Mouse (Mus musculus) c-Kit-negative CD71-positive TER-119-positive erythroid progenitor cells, embryonic 14.5 days (primary cell): ENCODE measurements around the gene Spp1.
"Not testable (repeated sequence)": the region's sequence is repeated elsewhere in the genome, so short reads cannot be mapped to it uniquely, and the experiment has no call there.

Experiments
- DNase-seq: peaks from one replicate; pipeline ENCODE4 v3.0.0-alpha.2; 2013; ENCODE audit warnings: low read depth, low spot score

The Spp1 gene

DNA sequence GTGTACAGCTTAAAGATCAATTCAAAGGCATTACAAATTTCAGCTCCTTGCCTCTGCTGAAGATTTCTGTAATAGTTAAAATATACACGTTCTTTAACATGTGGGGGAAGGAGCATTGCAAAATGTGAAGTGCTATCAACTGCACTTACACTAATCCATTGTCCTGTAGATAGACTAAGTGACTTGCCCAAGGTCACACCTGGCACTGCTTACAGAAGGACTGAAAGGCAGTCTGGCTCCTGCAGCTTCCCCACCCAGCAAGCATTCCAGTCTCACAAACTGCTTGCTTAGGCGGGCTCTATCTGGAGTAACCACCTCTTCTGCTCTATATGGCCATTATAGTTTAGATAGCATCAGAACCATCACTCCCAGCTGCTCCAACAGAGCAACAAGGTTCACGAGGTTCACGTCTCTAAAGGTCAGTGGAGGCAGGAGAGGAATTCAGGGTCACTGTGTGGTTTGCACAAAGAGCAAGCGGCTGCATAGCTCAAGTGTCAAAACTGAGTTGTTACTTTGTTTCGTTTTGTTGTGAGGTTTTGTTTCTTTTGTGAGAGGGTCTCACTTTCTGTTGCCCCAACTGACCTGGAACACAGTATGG lies 851 bp upstream of the Spp1 start:
- no peak for DNase-seq

DNA sequence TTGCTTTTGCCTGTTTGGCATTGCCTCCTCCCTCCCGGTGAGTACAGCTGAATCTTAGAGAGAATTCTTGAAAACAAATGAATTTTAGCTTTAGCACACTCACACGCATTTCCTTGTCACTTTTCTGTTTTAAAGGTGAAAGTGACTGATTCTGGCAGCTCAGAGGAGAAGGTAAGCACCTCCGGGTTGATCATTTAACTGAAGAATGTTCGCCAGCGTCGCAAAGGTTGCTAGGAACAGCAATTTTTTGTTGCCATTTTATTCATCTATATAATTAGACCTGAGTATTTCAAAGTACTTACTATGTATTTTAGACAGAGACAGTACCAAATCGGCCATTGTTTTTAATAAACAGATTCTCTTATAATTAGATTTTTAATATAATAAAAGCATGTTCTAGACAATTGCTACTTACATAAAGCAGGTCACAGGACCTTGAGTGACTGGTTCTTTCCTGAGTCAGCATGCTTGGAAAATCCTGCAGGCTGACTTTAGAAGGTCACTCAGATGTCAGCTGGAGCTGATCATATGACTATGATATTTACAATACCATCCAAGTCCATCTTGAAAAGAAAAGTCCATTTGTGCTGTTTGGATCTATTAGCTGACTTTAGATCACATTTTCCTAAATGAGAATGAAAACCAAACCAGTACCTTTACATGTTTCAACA lies 1.6 kb downstream of the Spp1 start:
- no peak for DNase-seq

DNA sequence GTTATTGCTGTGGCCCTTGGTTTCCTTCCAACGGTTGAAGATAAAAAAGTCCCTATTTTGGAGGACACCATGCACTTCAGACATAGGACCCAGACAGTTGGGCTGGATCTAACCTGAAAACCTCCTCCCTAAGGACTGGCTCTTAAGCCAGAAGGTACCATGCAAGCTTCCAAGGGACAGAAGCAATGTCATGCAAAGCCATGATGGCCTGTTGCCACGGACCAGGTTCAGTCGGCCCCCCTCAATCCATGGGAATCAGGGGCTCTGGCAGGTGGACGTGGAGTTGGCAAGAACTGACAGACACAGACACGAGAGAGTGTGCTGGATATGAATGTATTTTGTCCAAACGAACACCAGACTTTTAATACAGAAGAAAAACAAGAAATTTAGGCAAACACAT lies 7.5 kb downstream of the Spp1 start:
- DNase-seq, result no peak

DNA sequence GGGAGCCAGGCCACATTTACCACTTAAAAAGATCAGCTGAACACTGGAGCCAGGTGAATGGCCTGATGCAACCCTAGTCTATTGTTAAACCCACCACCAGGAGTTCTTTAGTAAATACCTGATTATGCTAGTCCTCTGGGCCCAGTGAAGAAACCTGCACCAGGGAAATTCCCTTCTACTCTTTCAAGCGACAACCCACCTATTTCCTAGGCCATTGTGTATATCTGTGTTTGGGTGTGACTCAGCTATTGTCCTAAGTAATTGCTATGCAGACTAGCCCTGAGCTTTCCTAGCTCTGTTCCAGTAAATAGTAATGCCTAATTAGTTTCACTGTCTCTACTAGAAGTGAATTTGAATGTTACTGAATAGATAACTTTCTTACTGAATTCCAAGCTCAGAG lies 7.9 kb downstream of the Spp1 start:
- no peak for DNase-seq

DNA sequence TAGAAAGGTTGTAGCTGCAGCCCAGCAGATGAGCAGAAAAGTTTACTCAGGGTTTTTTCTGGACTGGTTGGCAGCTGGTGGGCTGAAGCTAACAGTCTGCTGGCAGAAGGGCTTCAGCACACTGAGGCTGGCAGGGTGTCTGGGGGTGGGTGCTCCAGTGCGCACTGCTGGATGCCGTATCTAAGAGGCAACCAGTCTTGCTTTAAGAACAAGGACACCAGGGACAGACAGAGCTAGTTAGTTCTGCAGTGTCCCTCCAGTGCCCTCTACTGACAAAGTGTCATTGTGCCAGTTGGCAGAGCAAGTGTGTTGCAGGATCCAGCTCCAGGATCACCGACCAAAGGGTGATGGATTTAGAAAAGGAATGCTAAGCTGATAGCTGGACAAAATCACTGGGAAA lies 11.2 kb downstream of the Spp1 start:
- DNase-seq, result no peak

DNA sequence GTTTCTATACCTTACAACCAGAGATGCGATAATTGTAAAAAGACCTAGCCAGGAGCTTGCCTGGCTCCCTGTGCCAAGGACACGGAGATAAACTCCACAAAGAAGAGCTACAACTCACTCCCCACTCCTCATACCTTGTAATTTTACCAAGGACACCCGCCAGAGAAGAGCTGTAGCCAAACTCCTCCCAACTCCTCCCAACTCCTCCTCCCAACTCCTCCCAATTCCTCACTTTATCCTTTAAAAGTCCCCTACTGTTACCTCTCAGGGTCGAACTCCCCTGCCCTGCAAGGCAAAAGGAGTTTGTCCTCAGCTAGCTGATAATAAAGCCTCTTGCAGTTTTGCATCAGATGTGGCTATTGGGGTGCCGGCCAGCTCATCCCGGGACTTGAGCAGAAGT lies 13.4 kb downstream of the Spp1 start:
- not testable (repeated sequence) for DNase-seq

DNA sequence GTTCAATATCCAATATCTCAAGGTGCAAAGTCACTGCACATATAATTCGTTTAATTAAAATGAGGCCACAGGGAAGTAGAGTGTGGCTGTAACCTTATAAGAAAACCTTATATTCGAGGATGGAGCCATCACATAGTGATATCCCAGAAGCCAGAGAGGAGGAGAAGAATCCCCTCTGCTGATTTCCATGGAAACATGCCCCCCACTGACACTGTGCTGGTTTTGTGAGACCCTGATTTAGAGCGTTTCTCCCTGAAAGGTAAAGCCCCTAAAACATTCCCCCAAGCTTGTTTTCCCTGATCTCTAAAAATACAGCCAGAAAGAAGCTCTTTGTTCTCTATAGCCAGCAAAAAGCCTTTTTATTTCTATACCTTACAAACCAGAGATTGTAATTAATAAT lies 14.6 kb downstream of the Spp1 start:
- DNase-seq, result no peak

DNA sequence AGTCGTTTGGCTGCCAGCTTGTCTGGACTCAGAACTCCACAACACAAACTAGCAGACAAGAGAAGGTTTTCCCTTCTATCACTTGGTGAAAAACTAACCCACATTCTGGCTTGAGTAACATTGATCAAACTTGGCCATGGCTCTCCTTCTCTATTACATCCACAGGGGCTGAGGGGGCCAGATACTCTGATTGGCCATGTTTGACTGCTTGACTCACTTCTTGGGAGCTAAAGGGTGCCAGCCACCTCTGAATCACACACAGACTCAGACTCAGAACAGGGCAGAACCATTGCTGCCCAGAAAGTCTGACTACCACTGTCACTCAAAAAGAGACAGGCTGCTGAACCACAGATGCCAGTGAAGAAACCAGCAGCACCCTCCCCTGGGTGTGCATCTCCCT lies 18.2 kb downstream of the Spp1 start:
- no peak for DNase-seq

DNA sequence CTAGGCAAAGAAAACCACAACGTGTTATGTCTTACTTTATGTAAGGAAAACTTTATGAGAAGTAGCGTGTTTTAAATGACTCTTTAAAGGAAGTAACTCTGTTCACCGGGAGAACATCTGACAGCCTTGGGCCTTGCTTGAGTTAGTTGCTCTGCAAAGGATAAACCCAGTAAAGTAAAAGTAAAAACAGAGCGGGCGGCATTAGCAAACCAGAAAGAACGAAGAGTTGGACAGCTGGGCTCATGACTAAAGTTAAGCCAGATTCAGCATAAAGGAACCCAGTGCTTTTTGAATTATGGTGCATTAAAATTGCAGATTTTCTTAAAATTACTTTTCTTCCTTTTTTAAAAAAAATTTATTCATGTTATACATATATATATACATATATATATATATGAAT lies 19.6 kb downstream of the Spp1 start:
- no peak for DNase-seq

DNA sequence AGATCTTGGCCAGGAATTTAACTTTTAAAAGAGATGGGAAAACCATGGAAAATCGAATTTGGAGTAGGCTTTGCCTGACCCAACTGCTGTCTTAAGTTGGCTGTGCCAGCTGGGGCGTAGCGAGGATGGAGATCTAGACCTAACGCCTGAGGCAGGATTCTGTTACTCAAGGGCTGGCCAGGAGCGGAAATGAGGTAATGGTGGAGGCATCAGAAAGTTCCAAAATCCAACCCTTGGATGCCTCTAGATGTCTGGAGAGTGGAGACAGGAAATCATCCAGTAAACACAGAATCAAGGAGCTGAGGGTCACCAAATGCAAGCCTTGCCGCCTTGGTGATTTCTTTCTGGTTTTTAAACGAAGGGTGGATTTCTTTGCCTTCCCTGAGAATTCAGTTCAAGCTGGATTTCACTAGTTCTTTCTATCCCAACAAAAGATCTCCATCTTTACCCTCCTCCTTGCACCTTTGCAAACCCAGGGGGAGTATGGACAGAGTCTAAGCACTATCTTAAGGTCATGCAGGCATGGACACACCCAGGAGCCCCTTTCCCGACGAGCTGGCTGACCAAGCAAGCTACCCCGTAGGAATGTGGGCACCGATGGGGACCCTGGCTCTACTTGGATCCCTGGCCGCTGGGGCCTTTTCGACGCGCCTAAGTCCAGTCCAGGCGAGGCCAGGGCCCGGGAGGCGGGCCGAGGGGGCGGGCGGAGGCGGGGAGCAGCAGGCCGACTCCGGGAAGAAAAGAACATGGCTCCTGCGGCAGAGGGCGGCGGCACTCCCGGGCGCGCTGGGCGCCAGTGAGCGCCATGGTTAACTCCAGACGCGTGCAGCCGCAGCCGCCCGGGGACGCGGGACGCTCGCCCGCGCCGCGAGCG lies 24.2 kb downstream of the Spp1 start, which contains the start of gene Pkd2:
Gene Pkd2 (plus strand): TSS at position 619 of the 874 bp plus-strand sequence.
- DNase-seq, result no peak

DNA sequence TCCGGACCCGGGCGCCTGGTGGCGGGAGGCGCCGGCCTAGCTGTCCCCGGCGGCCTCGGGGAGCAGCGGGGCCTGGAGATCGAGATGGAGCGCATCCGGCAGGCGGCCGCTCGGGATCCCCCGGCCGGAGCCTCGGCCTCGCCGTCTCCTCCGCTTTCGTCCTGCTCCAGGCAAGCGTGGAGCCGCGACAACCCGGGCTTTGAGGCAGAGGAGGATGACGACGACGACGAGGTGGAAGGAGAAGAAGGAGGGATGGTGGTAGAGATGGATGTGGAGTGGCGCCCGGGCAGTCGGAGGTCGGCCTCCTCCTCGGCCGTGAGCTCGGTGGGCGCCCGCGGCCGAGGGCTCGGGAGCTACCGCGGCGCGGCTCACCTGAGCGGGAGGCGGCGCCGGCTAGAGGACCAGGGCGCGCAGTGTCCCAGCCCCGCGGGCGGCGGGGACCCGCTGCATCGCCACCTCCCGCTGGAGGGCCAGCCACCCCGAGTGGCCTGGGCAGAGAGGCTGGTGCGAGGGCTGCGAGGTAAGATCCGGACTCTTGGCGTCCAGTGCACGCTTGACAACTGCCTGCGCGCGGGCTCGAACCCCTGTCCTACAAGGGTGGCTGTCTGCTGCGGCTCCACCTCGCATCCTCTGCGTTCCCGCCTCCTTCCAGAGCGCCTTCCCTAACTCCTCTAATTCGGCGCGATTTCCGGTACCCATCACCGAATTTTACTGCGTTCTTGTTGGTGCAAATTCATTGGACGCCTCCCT lies 25.0 kb downstream of the Spp1 start:
- no peak for DNase-seq

DNA sequence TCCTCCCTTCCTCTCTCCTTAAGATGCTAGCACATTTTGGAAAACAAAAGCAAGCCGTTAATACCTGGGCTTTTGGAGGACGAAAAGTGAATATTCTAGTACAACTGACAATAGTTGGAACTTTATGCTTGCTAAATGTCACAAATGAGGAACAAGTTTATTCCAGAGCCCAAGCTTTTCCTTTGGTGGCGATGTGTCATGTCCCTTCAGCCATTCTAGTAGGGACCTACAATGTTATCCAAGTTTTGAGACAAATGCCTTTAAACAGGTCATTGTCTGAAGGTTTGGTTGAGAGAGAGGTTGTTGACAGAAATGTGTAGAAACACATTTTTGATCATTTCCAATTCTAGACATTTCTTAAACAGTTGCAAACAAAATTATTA lies 25.5 kb downstream of the Spp1 start:
- no peak for DNase-seq

DNA sequence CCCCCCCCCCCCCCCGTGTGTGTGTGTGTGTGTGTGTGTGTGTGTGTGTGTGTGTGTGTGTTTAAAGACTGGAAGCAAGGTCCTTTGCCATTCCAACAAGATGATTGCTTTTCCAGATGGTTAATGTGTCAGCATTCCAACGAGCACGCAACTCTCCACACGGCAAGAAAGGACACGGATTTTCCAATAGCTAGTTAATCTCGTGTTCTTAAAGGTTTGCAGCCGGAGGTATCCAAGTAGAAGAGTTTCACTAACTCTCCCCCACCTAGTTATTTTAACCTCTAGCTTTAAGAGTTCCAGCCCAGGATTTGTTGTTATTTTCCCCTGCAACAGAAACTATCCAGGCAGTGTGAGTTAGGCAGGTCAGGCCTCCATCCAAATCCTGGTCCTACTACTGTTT lies 25.9 kb downstream of the Spp1 start:
- no peak for DNase-seq

DNA sequence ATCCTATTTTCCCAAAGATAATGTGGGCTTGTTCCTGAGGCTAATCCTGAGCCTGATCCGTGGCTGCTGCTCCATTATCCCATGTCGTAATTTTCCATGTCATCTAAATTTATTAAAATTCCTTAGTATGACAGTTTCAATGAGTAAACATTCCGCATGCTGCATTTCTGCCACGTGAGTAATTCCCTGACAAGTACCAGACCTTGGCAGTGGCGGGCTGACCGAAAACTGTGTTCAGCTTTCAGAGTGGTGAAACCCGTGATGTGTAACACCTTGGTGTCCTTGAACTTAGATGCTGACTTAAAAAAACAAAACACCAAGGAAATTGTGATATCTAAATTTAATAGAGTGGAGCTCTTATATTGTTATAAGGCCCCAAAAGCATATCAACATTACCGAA lies 30.4 kb downstream of the Spp1 start:
- no peak for DNase-seq

DNA sequence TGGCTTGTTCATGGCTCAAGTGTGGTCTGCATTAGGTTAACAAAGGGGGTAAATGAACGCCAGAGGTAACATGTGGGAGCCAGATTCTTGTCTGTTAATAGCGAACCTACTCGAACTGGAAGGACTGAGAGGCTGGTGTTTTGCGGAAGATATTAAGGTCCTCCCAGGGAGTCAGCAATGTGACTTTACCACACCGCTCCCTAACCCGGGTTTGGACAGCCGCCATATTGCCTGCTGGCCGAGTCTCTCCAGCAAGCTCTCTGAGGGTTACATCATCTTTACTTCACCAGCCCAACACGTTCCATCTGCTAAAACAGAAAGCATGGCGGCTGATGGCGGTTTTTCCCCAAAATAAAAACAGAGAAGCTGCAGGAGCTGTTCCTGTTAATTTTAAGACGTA lies 30.8 kb downstream of the Spp1 start:
- no peak for DNase-seq

DNA sequence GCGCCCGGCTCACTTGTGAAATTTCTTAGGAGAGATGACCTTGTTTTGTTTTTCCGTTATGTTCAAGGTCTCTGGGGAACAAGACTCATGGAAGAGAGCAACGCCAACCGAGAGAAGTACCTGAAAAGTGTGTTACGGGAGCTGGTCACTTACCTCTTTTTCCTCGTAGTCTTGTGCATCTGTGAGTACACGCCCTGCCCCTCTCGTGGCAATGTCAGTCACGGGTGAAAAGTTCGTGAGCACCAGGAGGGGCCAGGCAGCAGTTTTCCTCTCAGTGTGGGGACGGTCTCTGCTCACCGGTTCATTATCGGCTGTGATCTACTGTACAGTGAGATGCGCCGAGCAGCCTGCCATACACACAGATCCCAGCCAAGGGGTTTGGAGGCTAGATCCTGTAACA lies 31.9 kb downstream of the Spp1 start:
- DNase-seq, result no peak

DNA sequence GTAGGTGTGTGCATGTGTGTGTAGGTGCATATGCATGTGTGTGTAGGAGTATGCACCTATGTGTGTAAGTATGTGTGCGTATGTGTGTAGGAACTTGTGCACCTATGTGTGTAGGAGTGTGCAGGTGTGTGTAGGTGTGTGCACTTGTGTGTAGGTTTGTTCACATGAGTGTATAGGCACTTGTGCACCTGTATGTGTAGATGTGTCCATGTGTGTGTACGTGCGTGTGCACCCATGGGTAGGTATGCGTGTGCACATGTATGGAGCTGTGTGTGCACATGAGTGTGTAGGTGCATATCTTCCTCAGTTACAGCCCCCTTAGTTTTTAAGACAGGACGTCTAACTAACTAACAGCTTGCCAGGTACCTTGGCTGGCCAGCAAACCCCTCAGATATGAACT lies 33.7 kb downstream of the Spp1 start:
- DNase-seq, result no peak

DNA sequence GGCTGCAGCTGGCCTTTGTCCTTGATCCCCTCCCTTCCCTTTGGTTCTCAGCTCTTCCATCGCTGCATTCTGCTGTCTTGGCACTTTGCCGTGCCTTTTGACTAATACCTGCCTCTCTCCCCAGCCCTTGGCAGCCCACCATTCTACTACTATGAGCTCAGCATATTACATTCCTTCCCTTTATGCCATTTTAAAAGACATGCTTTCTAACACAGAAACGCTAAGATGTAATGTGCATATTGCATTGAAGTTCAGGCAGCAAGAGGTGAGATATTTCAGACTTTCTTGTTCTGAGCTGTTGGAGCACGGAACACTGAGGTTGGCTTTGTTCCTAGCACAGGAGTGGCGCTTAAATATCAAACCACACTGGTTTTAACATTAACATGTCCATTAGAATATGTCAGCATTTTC lies 36.1 kb downstream of the Spp1 start:
- no peak for DNase-seq

DNA sequence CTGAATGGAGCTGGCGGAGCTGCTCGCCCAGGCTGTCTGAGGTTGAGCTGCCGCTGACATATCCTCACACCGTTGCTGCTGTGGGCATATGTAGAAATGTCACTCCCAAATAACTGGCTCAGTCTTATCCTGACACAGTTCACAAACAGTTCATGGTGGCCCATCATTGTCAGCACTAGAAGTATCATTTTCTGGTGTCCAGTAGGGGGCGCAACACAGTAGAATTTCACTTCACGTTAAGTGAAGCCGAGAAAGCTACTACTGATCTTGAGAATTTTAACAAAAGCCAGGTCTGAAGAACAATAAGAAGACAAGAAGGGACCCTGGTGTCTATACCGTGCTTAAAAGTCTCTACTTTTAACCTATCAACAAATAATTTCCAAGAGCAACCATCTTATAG lies 37.5 kb downstream of the Spp1 start:
- DNase-seq, result no peak

DNA sequence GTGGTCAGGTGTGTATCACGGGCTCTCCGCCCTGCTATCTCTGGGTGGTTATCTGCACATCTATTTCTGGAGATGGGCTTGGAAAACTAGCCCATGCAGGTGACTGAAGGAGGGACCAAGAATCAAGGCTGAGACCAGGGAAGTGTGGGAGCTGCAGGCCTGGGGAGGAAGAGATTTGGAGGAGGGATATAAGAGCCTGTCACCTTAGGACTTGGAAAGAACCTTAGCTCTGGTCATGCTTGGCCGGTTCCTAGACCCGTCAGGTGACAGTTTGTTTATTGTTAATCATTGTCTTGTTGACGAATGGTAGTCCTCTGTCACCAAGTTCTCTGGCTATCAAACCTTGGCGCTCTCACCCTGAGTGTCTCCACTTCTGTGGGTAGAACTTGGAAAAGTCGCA lies 45.4 kb downstream of the Spp1 start:
- no peak for DNase-seq

DNA sequence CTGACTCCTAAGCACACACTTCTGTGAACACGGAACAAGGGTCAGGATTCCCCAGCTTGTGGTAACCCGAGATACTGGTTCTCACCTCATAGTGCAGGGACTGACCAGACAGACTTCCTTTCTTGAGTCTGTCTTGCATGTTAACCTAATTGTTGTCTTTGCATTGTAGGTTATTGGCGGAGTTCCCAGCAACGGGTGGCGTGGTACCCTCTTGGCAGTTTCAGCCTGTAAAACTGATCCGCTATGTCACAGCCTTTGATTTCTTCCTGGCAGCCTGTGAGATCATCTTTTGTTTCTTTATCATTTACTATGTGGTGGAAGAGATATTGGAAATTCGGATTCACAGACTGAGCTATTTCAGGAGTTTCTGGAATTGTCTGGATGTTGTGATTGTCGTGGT lies 47.9 kb downstream of the Spp1 start:
- no peak for DNase-seq
